Mouse (Mus musculus): ENCODE measurements around the gene Cntnap5a. TPM values are rescaled to one million over a fixed set of nuclear protein-coding genes. Genes with fewer than 3 reads are reported as not detected.

The Cntnap5a gene
- total and polyA plus RNA-seq, 3 experiments, result not detected

GRCm38 (mm10) chr1:116409836-116410235 lies 725.3 kb downstream of the Cntnap5a start:
- Histone ChIP-seq H3K9me3 (replicated peaks; ENCODE audit: insufficient read depth, low read length) (no peaks in the 10 kb centered on the region), H3K36me3 (ENCODE audit: control insufficient read depth in 1 of 2, insufficient read depth in 2 of 2, low read length in 2 of 2) (no peaks in the 10 kb centered on the region), H3K9ac (ENCODE audit: control insufficient read depth, low read depth, low read length, poor library complexity, severe bottlenecking) (no peak overlapping the region), H3K79me2 (ENCODE audit: control insufficient read depth, insufficient read depth, low read length, poor library complexity) (no peaks in the 10 kb centered on the region), H3K4me1 (ENCODE audit: control insufficient read depth in 1 of 2, insufficient read depth in 2 of 2, low read length in 2 of 2) (no peaks in the 10 kb centered on the region), H3K27ac (ENCODE audit: control insufficient read depth, low read depth, low read length) (no peak overlapping the region), H3K27me3 (ENCODE audit: control insufficient read depth in 1 of 2, insufficient read depth in 2 of 2, low read length in 2 of 2) (no peaks in the 10 kb centered on the region), H3K4me3 (ENCODE audit: control insufficient read depth in 1 of 2, insufficient read depth in 1 of 2, low read depth in 2 of 2, low read length in 2 of 2) (no peak overlapping the region)
- DNase-seq (ENCODE audit: low read depth, low spot score), result no peak
- TF ChIP-seq NELFE (IDR thresholded peaks at IDR 0.05; ENCODE audit: low read depth, low read length), result no peak
- no peak for TF ChIP-seq POLR2A (IDR thresholded peaks at IDR 0.05; ENCODE audit: control insufficient read depth in 1 of 2, insufficient read depth in 1 of 2, low read depth in 1 of 2, low read length in 2 of 2, poor library complexity in 1 of 2)
- no peak for TF ChIP-seq SIN3A (IDR thresholded peaks at IDR 0.05; ENCODE audit: low read length)
- TF ChIP-seq BHLHE40 (IDR thresholded peaks at IDR 0.05; ENCODE audit: borderline replicate concordance, low read depth, low read length), result no peak
- no peak for TF ChIP-seq ZKSCAN1 (IDR thresholded peaks at IDR 0.05; ENCODE audit: low read depth, low read length)
- no peak for TF ChIP-seq MAZ (IDR thresholded peaks at IDR 0.05; ENCODE audit: low read depth, low read length)
- TF ChIP-seq ETS1 (IDR thresholded peaks at IDR 0.05; ENCODE audit: low read depth, low read length), result no peak
- TF ChIP-seq POLR2AphosphoS2 (IDR thresholded peaks at IDR 0.05; ENCODE audit: low read length), result no peak
- TF ChIP-seq TCF12 (IDR thresholded peaks at IDR 0.05; ENCODE audit: low read depth, low read length), result no peak
- TF ChIP-seq CHD2 (IDR thresholded peaks at IDR 0.05; ENCODE audit: low read length), result no peak

- no peak overlapping the region for H3K27ac ChIP-seq (ENCODE audit: control insufficient read depth, low read depth, low read length)
- TF ChIP-seq MXI1 (IDR thresholded peaks at IDR 0.05; ENCODE audit: low read depth, low read length) (no peak), CHD1 (IDR thresholded peaks at IDR 0.05; ENCODE audit: low read depth, low read length) (no peak), SMC3 (IDR thresholded peaks at IDR 0.05; ENCODE audit: low read depth, low read length) (no peak), POLR2AphosphoS5 (IDR thresholded peaks at IDR 0.05; ENCODE audit: borderline replicate concordance, low read depth, low read length) (no peak), USF2 (IDR thresholded peaks at IDR 0.05; ENCODE audit: borderline replicate concordance in 1 of 2, insufficient read depth in 1 of 2, low read depth in 1 of 2, low read length in 2 of 2) (no peak), ZMIZ1 (IDR thresholded peaks at IDR 0.05; ENCODE audit: low read depth, low read length) (no peak), MAX (IDR thresholded peaks at IDR 0.05; ENCODE audit: low read length) (no peak), E2F4 (IDR thresholded peaks at IDR 0.05; ENCODE audit: borderline replicate concordance, low read depth, low read length) (no peak), UBTF (IDR thresholded peaks at IDR 0.05; ENCODE audit: borderline replicate concordance, insufficient read depth, low read depth, low read length) (no peak), TCF12 (IDR thresholded peaks at IDR 0.05; ENCODE audit: low read depth, low read length) (no peak), JUND (IDR thresholded peaks at IDR 0.05; ENCODE audit: low read depth, low read length) (no peak), GABPA (IDR thresholded peaks at IDR 0.05; ENCODE audit: low read depth, low read length) (no peak), BHLHE40 (IDR thresholded peaks at IDR 0.05; ENCODE audit: borderline replicate concordance, low read depth, low read length) (no peak), MEF2A (IDR thresholded peaks at IDR 0.05; ENCODE audit: extremely low read depth, insufficient replicate concordance, low read depth, low read length, poor library complexity, severe bottlenecking) (no peak), ELF1 (IDR thresholded peaks at IDR 0.05; ENCODE audit: low read depth, low read length) (no peak), TBP (IDR thresholded peaks at IDR 0.05; ENCODE audit: low read depth, low read length) (no peak), NELFE (IDR thresholded peaks at IDR 0.05; ENCODE audit: low read depth, low read length) (no peak), ZKSCAN1 (IDR thresholded peaks at IDR 0.05; ENCODE audit: low read depth, low read length) (no peak), EP300 (IDR thresholded peaks at IDR 0.05; ENCODE audit: low read depth in 1 of 2, low read length in 2 of 2) (no peak)
- no peaks in the 10 kb centered on the region for H3K9me3 ChIP-seq (replicated peaks; ENCODE audit: insufficient read depth, low read length)
- H3K27me3 ChIP-seq (ENCODE audit: control insufficient read depth in 1 of 2, insufficient read depth in 2 of 2, low read length in 2 of 2), result no peaks in the 10 kb centered on the region
- DNase-seq (ENCODE audit: low read depth, low spot score), result no peak
- H3K79me2 ChIP-seq (ENCODE audit: control insufficient read depth, insufficient read depth, low read length, poor library complexity), result no peaks in the 10 kb centered on the region
- H3K36me3 ChIP-seq (ENCODE audit: control insufficient read depth in 1 of 2, insufficient read depth in 2 of 2, low read length in 2 of 2), result no peaks in the 10 kb centered on the region
- H3K4me1 ChIP-seq (ENCODE audit: control insufficient read depth in 1 of 2, insufficient read depth in 2 of 2, low read length in 2 of 2), result no peaks in the 10 kb centered on the region
- no peak overlapping the region for H3K4me3 ChIP-seq (ENCODE audit: control insufficient read depth in 1 of 2, insufficient read depth in 1 of 2, low read depth in 2 of 2, low read length in 2 of 2)
- no peak overlapping the region for H3K9ac ChIP-seq (ENCODE audit: control insufficient read depth, low read depth, low read length, poor library complexity, severe bottlenecking)
Measured at GRCm38 (mm10) chr1:116428396-116428795, 743.8 kb downstream of the Cntnap5a start.

Data from MEL (cell line).